Mouse (Mus musculus) heart, adult 11 months (tissue): ENCODE results near the gene Lifr.

Experiments used
- DNase-seq: peaks from one replicate; pipeline ENCODE4 v3.0.0; 2022

The Lifr gene

GRCm38 (mm10) chr15:7166735-7167134, 76.3 kb downstream of the Lifr start:
- DNase-seq = peak; percentile 67

- DNase-seq = peak; percentile 92
Measured at GRCm38 (mm10) chr15:7167238-7167905, 77.0 kb downstream of the Lifr start.

DNA sequence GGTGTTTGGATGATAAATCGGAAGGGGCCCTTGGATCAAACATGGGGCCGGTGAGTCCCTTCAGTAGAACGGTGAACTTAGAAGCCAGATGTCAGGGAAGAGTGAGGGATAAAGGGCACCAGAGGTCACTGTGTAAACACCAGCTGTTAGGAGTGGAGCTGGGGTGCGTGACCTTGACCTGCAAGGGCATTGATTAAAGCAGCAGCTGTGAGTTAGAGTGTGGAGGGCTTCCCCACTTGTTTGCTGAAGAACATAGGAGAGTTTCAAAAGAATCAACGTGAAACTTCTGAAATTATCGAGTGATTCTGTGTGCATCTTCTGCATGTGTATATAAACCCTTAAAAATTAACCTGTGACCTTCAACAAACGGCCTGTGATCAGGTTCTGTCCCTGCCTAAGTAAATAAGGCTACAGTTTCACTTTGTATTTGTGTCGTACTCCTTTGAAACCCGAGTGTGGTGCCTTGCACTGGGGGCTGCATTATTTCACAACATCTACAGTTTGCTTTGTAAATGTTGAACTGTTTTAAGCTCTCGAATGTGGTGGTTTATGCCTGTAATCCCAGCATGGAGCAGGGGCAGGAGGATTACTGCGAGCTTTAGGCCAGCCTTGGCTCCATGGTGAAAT, 77.6 kb downstream of the Lifr start:
- DNase-seq = no peak

DNA sequence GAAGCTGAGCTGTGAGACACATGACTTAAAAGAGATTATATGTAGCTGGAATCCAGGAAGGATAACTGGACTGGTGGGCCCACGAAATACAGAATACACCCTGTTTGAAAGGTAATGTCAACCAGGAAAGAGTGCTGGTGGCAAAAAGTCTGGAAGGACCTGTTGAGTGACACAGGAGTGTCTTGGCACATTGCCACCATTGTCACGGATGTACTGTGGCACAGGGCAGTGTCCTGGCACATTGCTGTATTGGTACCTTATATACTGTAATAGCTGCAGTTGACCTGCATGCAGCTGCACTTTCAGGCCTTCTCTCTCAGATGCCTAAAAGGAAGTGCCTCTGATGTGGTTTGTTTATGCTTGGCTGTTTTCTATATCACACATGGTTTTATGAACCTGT, 82.5 kb downstream of the Lifr start:
- DNase-seq = peak; percentile 95

DNA sequence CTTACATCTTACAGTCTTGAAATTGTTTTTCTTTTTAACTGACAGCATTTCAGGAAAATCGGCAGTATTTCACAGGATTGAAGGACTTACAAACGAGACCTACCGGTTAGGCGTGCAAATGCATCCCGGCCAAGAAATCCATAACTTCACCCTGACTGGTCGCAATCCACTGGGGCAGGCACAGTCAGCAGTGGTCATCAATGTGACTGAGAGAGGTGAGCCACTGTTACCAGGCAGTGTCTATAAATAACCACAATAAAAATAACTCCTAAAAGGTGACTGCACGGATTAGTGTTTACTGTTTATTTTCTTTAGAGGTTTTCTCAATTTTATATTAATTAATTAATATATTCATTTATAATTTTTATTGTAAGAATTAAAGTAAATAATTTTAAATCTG, 82.9 kb downstream of the Lifr start:
- DNase-seq = peak; percentile 94

DNA sequence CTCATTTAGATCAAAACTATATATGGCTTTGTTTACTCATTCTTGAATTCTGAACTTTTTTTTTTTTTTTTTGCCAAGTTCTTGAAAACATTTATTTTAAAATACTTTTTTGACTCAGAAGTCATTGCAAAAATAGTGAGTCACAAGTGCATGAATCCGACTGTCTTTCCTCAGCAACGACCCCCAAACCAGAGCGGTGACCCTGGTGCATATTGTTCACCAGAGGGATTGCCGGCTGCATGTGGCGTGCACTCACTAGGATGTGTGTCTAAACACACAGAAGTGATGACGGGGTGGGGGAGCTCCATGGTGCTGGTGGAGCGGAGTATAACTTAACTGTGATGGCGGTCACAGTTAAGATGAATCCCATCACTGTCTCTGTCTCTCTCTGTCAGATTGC, 83.4 kb downstream of the Lifr start:
- peak; percentile 71 for DNase-seq

- DNase-seq = no peak
Measured at GRCm38 (mm10) chr15:7180576-7180975, 90.2 kb downstream of the Lifr start.

GRCm38 (mm10) chr15:7187682-7188081, 97.3 kb downstream of the Lifr start:
- DNase-seq = peak; percentile 89

DNA sequence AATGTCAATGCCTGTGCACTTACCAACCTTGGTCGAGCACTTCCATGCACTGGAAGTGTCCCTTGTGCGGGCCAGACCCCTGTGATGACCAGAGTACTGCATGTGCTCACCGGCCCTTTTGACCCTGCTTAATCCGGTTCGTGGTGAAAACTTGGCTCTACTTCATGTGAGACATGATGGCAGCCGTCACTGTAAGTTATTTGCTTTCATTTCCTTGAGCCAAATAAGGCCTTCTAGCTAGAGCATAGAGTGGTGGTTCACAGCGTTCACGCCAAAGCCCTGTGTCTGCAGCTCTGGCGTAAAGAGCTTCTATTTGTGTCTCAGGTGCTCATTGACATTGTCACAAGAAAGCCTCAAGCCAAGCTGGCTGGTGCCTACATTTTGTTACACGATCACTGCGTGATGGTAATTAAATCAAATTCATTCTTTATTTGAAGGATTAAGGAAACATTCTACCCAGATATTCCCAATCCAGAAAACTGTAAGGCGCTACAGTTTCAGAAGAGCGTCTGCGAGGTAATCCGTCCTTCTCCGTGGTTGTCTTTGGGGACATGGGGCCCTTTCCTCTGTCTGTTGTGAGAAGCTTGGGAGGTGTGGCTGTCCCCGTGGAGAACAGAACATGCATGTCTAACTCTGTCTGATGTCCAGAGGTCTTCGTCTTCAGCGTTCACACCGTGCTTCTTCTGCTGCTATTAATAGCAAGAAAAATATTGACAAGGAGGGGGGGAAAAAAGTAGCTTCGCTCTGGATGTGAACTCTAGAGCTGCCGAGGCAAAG, 99.5 kb downstream of the Lifr start:
- peak; percentile 97 for DNase-seq

DNA sequence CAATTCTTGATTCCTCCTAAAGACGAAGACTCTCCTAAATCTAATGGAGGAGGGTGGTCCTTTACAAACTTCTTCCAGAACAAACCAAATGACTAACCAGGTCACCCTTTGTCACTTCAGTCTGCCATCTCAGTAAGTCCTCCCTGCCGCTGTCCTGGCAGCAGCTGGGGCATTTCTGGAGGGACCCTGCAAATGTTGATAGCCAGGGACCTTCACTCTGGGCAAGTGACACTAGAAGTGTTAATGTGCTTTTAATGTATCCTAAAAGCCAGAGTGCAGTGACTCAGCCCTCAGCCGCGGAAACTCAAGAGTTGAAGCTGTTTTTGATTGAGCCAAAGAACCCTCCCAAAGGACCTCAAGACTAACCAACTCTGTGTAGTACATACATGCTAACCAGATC, 100.7 kb downstream of the Lifr start:
- DNase-seq = peak; percentile 87

- DNase-seq = no peak
Measured at GRCm38 (mm10) chr15:7192582-7192981, 102.2 kb downstream of the Lifr start.

DNA sequence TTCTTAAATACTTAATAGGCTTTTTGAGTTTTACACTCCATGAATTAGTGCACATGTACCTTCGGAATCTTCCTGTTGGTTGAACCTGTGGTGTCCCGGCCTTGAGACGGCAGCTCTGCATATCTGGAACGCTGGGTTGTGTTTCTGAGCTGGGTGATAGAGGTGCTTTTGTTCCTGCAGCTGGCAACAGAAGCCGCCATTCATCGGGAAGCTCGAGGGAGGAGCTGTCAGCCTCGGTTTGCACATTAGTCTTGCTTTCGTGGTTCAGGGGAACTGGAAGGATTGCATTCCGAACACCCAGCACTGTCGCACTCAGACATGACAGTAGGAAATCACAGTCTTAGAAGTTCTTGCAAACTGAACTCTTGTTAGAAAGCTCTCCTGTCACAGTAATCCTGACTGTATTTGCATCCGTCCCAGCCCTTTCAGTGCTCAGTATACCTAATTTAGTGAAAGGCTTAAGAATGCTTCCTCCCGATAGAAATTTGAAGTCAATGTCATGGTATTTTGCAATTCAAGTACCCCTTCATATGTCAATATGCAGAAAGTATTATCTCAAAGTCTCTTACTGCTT, 103.8 kb downstream of the Lifr start:
- peak; percentile 80 for DNase-seq

GRCm38 (mm10) chr15:7194748-7195221, 104.4 kb downstream of the Lifr start:
- peak; percentile 42 for DNase-seq

DNA sequence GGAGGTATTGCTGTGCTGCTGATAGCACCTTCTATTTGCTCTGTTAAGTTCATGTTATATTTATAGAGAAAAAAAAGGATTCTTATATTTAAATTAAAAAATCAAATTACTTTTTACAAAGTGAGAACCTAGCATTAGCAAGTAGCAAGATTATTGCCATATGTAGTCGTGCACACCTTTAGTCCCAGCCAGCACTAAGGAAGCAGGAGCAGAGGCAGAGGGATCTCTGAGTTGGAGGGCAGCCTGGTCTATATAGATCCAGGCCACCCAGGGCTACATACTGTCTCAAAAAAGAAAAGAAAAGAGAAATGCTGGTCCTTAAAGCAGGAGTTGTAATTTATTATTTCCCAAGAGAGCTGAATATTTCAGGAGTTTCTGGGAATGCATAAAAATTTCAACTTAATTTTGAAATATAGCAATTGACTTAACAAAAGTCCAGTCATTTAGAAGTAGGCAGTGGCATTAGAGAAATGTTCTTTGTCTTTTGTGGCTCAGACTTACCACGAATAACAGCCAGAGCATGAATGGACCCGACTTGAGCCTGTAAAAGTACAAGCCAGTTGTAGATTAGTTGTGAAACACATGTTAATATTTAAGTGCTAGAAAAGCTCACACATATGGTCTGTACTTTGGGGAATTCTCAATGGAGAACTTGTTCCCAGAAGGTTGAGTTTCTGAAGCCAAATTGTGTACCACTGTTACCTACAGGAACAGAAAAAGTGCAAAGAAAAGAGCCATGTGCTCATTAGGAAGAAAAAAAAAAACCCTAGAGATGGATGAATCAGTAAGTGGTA, 107.4 kb downstream of the Lifr start:
- no peak for DNase-seq

- peak; percentile 94 for DNase-seq
Measured at GRCm38 (mm10) chr15:7198816-7199215, 108.4 kb downstream of the Lifr start.

- DNase-seq = no peak
Measured at GRCm38 (mm10) chr15:7200286-7200685, 109.9 kb downstream of the Lifr start.

DNA sequence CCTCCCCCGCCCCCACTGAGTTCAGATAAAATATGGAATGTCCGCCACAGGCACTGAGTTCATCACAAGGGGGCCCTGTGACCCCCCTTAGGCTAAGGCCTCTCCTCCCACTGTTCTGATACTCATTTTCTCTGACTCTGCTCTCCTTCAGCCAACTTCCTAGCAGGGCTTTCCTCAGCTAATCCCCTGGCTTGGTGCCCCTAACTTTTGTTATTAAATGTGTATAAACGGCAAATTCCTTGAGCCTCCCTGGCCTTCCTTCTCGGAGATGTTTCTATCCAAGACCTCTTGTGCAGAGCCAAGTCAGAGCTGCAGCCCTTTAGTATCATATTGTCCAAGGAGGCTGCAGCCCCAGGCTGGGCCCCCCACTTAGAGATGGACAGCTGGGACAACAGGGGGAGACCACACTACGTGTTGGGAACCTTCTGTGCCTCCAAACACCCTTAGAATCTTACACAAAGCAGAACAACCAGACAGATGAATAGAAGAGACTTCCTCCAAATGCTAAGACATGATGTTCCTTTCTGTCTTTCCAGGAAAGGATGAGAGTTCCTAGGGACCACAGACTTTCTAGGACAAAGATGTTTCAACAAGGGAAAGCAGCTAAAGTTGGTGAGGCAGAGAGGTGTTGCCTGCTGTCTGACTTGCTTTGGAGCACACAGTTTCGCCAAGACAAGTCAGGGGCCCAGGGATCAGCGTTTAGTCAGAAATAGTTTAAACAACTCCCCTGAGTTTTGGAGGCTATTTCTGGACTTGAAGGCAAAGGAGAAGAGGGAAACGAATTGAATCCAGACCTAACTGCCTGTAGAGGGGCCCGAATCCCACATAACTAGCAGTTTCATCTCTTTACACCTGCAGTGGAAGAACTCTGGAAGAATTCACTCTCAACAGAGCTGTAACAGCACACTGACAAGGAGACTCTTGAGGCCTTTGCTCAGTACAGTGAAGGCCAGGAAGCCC, 111.3 kb downstream of the Lifr start:
- peak; percentile 94 for DNase-seq

GRCm38 (mm10) chr15:7202981-7203380, 112.6 kb downstream of the Lifr start:
- peak; percentile 79 for DNase-seq

GRCm38 (mm10) chr15:7203606-7204330, 113.4 kb downstream of the Lifr start:
- peak; percentile 98 for DNase-seq

GRCm38 (mm10) chr15:7204917-7205316, 114.5 kb downstream of the Lifr start:
- DNase-seq = peak; percentile 89

DNA sequence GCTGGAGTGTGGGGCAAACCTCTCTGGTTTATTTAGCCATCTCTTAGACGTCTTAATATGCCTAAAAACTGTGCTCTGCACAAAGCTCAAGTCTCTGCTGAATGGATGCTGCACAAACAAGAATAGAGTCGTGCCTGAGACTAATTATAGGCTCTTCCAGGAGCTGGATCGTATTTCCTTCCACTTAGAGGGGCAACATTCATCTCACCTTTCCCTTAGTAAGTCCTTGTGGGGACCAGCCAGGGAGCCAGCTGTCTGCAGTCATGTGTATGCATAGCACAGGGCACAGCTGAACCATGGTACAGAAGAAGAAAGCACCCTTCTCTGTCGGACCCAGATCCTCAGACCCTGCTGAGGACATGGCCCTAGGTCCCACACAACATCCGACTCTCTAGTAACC, 115.7 kb downstream of the Lifr start:
- DNase-seq = peak; percentile 93
